Mouse (Mus musculus) testis, adult 2 months (tissue): ENCODE data around the gene Trnp1. TPM values are rescaled to one million over a fixed set of nuclear protein-coding genes. Genes with fewer than 3 reads are reported as not detected.

Experiments used
- H3K27ac ChIP-seq: fragments of 200-500 bp; 2 replicates; pipeline ENCODE4 v1.5.1; 2012; ENCODE audit warnings: low read depth, low read length; ENCODE audit not compliant: control insufficient read depth, insufficient read depth
- H3K27me3 ChIP-seq: fragments of 200-500 bp; 2 replicates; pipeline ENCODE4 v1.6.1; 2012; ENCODE audit warnings: mild to moderate bottlenecking, low read length, moderate library complexity; ENCODE audit not compliant: control insufficient read depth, insufficient read depth
- H3K36me3 ChIP-seq: fragments of 200-500 bp; 2 replicates; pipeline ENCODE4 v1.6.1; 2012; ENCODE audit warnings: mild to moderate bottlenecking, low read length; ENCODE audit not compliant: control insufficient read depth, insufficient read depth
- H3K4me1 ChIP-seq: fragments of 200-500 bp; 2 replicates; pipeline ENCODE4 v1.6.1; 2012; ENCODE audit warnings: low read length; ENCODE audit not compliant: control insufficient read depth, insufficient read depth
- H3K4me3 ChIP-seq: fragments of 200-500 bp; 2 replicates; pipeline ENCODE4 v1.5.1; 2012; ENCODE audit warnings: low read depth, mild to moderate bottlenecking, low read length, moderate library complexity, mixed read lengths; ENCODE audit not compliant: control insufficient read depth
- CTCF ChIP-seq: fragments of 200-500 bp; IDR thresholded peaks from 2 replicates; pipeline ENCODE4 v1.5.1; 2012; ENCODE audit warnings: low read depth, mild to moderate bottlenecking, inconsistent platforms, low read length, moderate library complexity; ENCODE audit not compliant: control insufficient read depth, insufficient read depth, insufficient replicate concordance
- POLR2A ChIP-seq: fragments of 200-500 bp; IDR thresholded peaks from 2 replicates; pipeline ENCODE4 v1.6.1; 2012; ENCODE audit warnings: low read depth, mild to moderate bottlenecking, inconsistent platforms, low read length, moderate library complexity; ENCODE audit not compliant: control insufficient read depth
- polyA plus RNA-seq: library from polyadenylated mRNA; depleted of rRNA; stranded (reverse); fragments of >200 nt; gene quantifications from 2 replicates; pipeline ENCODE4 v1.2.3, GENCODE M21; 2012

The Trnp1 gene
- polyA plus RNA-seq, 1 experiment = 2.0 TPM

DNA sequence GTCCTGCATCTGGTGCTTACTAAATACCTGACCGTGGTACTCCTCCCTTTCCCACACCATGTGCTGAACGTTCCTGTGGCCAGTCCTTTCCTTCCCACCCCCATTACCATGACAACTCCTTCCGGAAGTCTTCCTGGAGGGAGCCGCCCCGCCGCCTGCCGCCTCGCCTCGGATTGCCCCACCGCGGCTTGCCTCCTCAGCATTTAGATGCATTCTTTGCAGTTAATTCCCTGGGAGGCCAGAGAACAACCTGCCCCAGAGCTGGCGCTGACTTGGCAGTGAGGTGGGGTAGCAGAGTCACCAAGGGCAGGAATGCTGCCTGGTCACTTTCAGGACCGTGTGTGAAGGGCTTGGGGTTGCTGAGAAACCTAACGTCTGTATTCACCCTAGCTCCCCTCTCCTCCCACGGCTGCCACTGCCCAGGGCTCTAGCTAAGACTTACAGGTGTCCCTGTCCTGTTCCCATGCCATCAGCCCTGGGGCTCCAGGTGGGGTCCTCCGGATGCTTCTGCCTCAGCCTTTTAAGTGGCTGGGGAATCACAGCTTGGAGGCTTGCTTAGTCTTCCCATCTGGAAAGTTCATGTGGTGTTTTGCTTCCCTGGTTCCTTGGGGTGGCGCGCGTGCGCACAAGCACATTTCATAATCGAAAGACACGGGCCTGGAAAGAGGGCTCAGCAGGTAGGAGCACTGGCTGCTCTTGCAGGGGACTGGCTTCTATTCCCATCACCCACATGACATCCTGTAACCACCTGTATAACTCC lies 13.9 kb downstream of the Trnp1 start:
- H3K27me3 ChIP-seq = no peaks in the 10 kb centered on the region
- no peak for TF ChIP-seq POLR2A
- no peak for TF ChIP-seq CTCF
- peaks cover 35% of the 10 kb centered on the region for H3K4me1 ChIP-seq
- no peak overlapping the region for H3K27ac ChIP-seq
- peak overlapping the region; percentile 63 for H3K4me3 ChIP-seq
- H3K36me3 ChIP-seq = no peaks in the 10 kb centered on the region

DNA sequence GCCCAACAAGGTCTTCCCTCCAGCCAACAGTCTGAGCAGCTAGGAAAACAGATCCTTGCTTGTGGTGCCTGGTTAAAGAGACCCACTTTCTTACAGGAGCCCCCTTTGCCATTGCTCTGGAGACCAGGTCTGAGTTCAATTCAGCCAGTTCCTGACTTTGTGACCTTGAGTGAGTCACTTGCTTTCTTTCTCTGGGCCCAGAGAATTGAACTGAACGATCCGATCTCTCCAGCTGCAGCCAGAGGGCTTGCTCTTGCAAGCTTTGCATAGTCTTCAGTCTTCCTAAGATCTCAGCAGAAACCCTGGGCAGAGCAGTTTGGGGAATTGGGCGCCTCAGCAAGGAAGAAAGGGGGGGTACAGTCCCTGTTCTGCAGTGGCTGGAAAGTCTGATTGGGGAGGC lies 15.9 kb downstream of the Trnp1 start:
- Histone ChIP-seq H3K27me3 (no peaks in the 10 kb centered on the region), H3K27ac (no peak overlapping the region), H3K4me3 (no peak overlapping the region), H3K4me1 (peaks cover 37% of the 10 kb centered on the region), H3K36me3 (no peaks in the 10 kb centered on the region)
- no peak for TF ChIP-seq POLR2A
- no peak for TF ChIP-seq CTCF

- H3K4me1 ChIP-seq = peaks cover 34% of the 10 kb centered on the region
- TF ChIP-seq POLR2A (no peak), CTCF (no peak)
- no peaks in the 10 kb centered on the region for H3K27me3 ChIP-seq
- no peak overlapping the region for H3K27ac ChIP-seq
- no peak overlapping the region for H3K4me3 ChIP-seq
- H3K36me3 ChIP-seq = no peaks in the 10 kb centered on the region
Observed at GRCm38 (mm10) chr4:133481488-133481887, 16.9 kb downstream of the Trnp1 start.

GRCm38 (mm10) chr4:133480754-133481153 lies 17.6 kb downstream of the Trnp1 start:
- Histone ChIP-seq H3K27ac (no peak overlapping the region), H3K4me3 (peak overlapping the region; percentile 88), H3K27me3 (no peaks in the 10 kb centered on the region), H3K4me1 (peaks cover 31% of the 10 kb centered on the region), H3K36me3 (no peaks in the 10 kb centered on the region)
- TF ChIP-seq CTCF (no peak), POLR2A (no peak)

- TF ChIP-seq CTCF = no peak
- H3K4me1 ChIP-seq = peaks cover 31% of the 10 kb centered on the region
- peak overlapping the region; percentile 88 for H3K4me3 ChIP-seq
- no peaks in the 10 kb centered on the region for H3K27me3 ChIP-seq
- no peak overlapping the region for H3K27ac ChIP-seq
- no peaks in the 10 kb centered on the region for H3K36me3 ChIP-seq
Observed at GRCm38 (mm10) chr4:133480185-133480537, 18.2 kb downstream of the Trnp1 start.

DNA sequence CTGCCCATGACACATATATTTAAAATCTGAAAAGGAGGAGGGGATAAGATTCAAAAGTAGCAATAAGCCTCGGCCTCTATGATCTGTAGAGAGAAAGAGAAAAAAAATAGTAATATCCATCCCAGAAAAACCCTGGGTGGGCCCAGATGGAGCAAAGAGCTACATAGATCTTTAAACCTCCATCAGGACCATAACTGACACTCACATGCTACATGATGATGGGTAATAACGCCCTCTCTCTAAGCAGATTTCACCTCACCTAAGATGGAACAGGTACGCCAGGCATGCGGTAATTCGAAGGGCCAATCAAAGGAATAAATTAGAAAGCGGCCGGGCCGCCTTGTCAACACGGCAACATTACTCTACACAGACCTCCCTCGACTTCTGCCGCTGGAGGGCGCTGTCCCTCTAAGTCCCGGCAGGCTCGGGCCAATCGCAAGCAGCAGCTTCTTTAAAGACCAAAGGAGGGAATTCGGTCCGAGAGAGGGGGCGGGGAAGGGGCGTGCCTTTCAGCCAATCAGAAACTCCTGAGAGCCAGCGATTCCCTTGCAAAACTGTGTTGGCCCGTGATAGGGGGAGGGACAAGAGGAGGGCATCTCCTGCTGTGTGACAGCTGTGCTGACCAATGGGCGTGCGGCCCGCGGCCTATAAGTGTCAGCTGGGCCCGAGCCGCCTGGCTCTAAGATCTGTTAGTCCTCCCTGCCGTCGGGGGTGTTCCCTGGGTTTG lies 18.7 kb downstream of the Trnp1 start, which contains the start of gene Tent5b:
TSS of gene Tent5b (plus strand) at position 675 of the 727 bp plus-strand sequence.
- Histone ChIP-seq H3K4me1 (peaks cover 30% of the 10 kb centered on the region), H3K27me3 (no peaks in the 10 kb centered on the region), H3K27ac (no peak within 1 kb of the TSS), H3K4me3 (peak within 1 kb of the TSS; percentile 88), H3K36me3 (no peaks in the 10 kb centered on the region)
- TF ChIP-seq CTCF (peak; percentile 88), POLR2A (no peak; the same call in 1 of the 2 replicates)

GRCm38 (mm10) chr4:133473833-133474232 lies 24.5 kb downstream of the Trnp1 start:
- Histone ChIP-seq H3K27me3 (no peaks in the 10 kb centered on the region), H3K36me3 (no peaks in the 10 kb centered on the region), H3K27ac (no peak overlapping the region), H3K4me3 (no peak overlapping the region), H3K4me1 (no peaks in the 10 kb centered on the region; the same call in none of the 2 replicates)
- TF ChIP-seq POLR2A = no peak
- TF ChIP-seq CTCF = no peak
